Mouse (Mus musculus): ENCODE results near the gene Usp12. TPM values are rescaled to one million over a fixed set of nuclear protein-coding genes. Genes with fewer than 3 reads are reported as not detected.

Gene Usp12
- polyA plus RNA-seq, 1 experiment from 2014 or later, result 21.0 TPM

Other genes starting within 250 kb of the Usp12 start
- not detected in 2 replicates for gene Gm3415, start 238.9 kb downstream of the Usp12 start, polyA plus RNA-seq (2016; fragmentation: Nextera tagmentation; extraction: Ambion mirVana)
- 0.77 and 1.1 TPM in 2 replicates for gene Gpr12, start 209.8 kb downstream of the Usp12 start, polyA plus RNA-seq (2016; fragmentation: Nextera tagmentation; extraction: Ambion mirVana)
- 362 and 406 TPM in 2 replicates for gene Rpl21, start 37.9 kb upstream of the Usp12 start, polyA plus RNA-seq (2016; fragmentation: Nextera tagmentation; extraction: Ambion mirVana)
- gene Rasl11a, start 50.1 kb upstream of the Usp12 start, polyA plus RNA-seq (2016; fragmentation: Nextera tagmentation; extraction: Ambion mirVana), result 11.0 and 13.4 TPM in 2 replicates
- 89.1 and 97.1 TPM in 2 replicates for gene Gtf3a, start 153.7 kb upstream of the Usp12 start, polyA plus RNA-seq (2016; fragmentation: Nextera tagmentation; extraction: Ambion mirVana)
- gene Mtif3, start 168.8 kb upstream of the Usp12 start, polyA plus RNA-seq (2016; fragmentation: Nextera tagmentation; extraction: Ambion mirVana), result 23.5 and 24.6 TPM in 2 replicates

Data from hindbrain, embryonic 12.5 days (tissue).